Mouse (Mus musculus) CH12.LX (cell line): ENCODE measurements around the gene Cmtm4. TPM values are rescaled to one million over a fixed set of nuclear protein-coding genes. Genes with fewer than 3 reads are reported as not detected.

Experiments
- DNase-seq: peaks from one replicate; pipeline ENCODE4 v3.0.0-alpha.2; 2013; ENCODE audit errors: extremely low read depth
- H3K27ac ChIP-seq: 2 replicates; pipeline ENCODE4 v1.5.1; 2012; ENCODE audit warnings: low read depth, mild to moderate bottlenecking, control low read depth, moderate library complexity; ENCODE audit not compliant: insufficient read depth
- H3K27me3 ChIP-seq: replicated peaks from 2 replicates; pipeline ENCODE3; 2012; ENCODE audit warnings: inconsistent platforms
- H3K36me3 ChIP-seq, 2 experiments: replicated peaks in 1 of 2; 2 replicates each; pipeline versions ENCODE3 to v1.6.1; 2012; ENCODE audit warnings: inconsistent platforms in 1 of 2, low read length in 1 of 2, mild to moderate bottlenecking in 1 of 2, mixed read lengths in 1 of 2, moderate library complexity in 1 of 2; ENCODE audit not compliant: control insufficient read depth in 1 of 2, insufficient read depth in 1 of 2
- H3K4me1 ChIP-seq, 2 experiments: 2 replicates each; pipeline ENCODE4 v1.6.1; 2012; ENCODE audit warnings: inconsistent platforms in 1 of 2, moderate library complexity in 1 of 2; ENCODE audit not compliant: insufficient read depth in 2 of 2, control insufficient read depth in 1 of 2
- H3K4me2 ChIP-seq: 2 replicates; pipeline ENCODE4 v1.6.1; 2012; ENCODE audit warnings: low read depth, mild to moderate bottlenecking, control low read depth; ENCODE audit not compliant: poor library complexity, insufficient read depth, severe bottlenecking
- H3K4me3 ChIP-seq, 3 experiments: fragments of 150-350 bp in 1 of 3; sonication (generic) in 1 of 3; replicated peaks in 1 of 3; 2 replicates each; pipeline versions ENCODE3 to v1.5.1; 2011 to 2012; ENCODE audit warnings: low read depth in 2 of 3, low read length in 2 of 3, mild to moderate bottlenecking in 2 of 3, moderate library complexity in 2 of 3, control low read depth in 1 of 3, improper control_type of control experiment in 1 of 3, inconsistent platforms in 1 of 3, mixed read lengths in 1 of 3; ENCODE audit not compliant: poor library complexity in 1 of 3
- H3K79me2 ChIP-seq: replicated peaks from 2 replicates; pipeline ENCODE4 v1.6.1; 2012; ENCODE audit warnings: mild to moderate bottlenecking, moderate library complexity; ENCODE audit not compliant: control insufficient read depth, poor library complexity, insufficient read depth, severe bottlenecking; ENCODE audit errors: extremely low read depth
- H3K9ac ChIP-seq: 2 replicates; pipeline ENCODE4 v1.6.1; 2012; ENCODE audit warnings: low read depth, mild to moderate bottlenecking, control low read depth, moderate library complexity; ENCODE audit not compliant: insufficient read depth
- H3K9me3 ChIP-seq: replicated peaks from 2 replicates; pipeline ENCODE3; 2012; ENCODE audit warnings: low read length, inconsistent platforms, mixed read lengths
- BHLHE40 ChIP-seq: IDR thresholded peaks from 2 replicates; pipeline ENCODE4 v1.6.1; 2011; ENCODE audit warnings: mild to moderate bottlenecking, low read depth, low read length, improper control_type of control experiment
- EP300 ChIP-seq: IDR thresholded peaks from 2 replicates; pipeline ENCODE4 v1.6.1; 2011; ENCODE audit warnings: low read length, improper control_type of control experiment
- ETS1 ChIP-seq: conservative IDR thresholded peaks from 2 replicates; pipeline ENCODE4 v1.6.1; 2012; ENCODE audit warnings: low read depth, mild to moderate bottlenecking, inconsistent platforms, low read length, improper control_type of control experiment, moderate library complexity
- JUND ChIP-seq: conservative IDR thresholded peaks from 2 replicates; pipeline ENCODE4 v1.6.1; 2011; ENCODE audit warnings: low read depth, low read length, improper control_type of control experiment
- KAT2A ChIP-seq: IDR thresholded peaks from 2 replicates; pipeline ENCODE4 v1.6.1; 2012; ENCODE audit warnings: low read length, improper control_type of control experiment, inconsistent platforms; ENCODE audit not compliant: insufficient replicate concordance
- MAX ChIP-seq: IDR thresholded peaks from 2 replicates; pipeline ENCODE4 v1.6.1; 2011; ENCODE audit warnings: low read length, improper control_type of control experiment
- MYC ChIP-seq: IDR thresholded peaks from 2 replicates; pipeline ENCODE4 v1.6.1; 2011; ENCODE audit warnings: low read depth, mild to moderate bottlenecking, improper control_type of control experiment, low read length
- NRF1 ChIP-seq: IDR thresholded peaks from 2 replicates; pipeline ENCODE4 v1.6.1; 2014; ENCODE audit warnings: low read depth, mild to moderate bottlenecking, inconsistent platforms, low read length, improper control_type of control experiment, moderate library complexity
- PAX5 ChIP-seq: IDR thresholded peaks from 2 replicates; pipeline ENCODE4 v1.6.1; 2012; ENCODE audit warnings: low read length, inconsistent platforms, mixed read lengths
- SMC3 ChIP-seq: IDR thresholded peaks from 2 replicates; pipeline ENCODE4 v1.6.1; 2011; ENCODE audit warnings: low read depth, low read length, improper control_type of control experiment
- TBP ChIP-seq: conservative IDR thresholded peaks from 2 replicates; pipeline ENCODE4 v1.6.1; 2011; ENCODE audit warnings: low read depth, low read length, improper control_type of control experiment
- TCF12 ChIP-seq: IDR thresholded peaks from 2 replicates; pipeline ENCODE4 v1.6.1; 2014; ENCODE audit warnings: low read depth, mild to moderate bottlenecking, inconsistent platforms, low read length, improper control_type of control experiment
- ZC3H11A ChIP-seq: IDR thresholded peaks from 2 replicates; pipeline ENCODE4 v1.6.1; 2012; ENCODE audit warnings: low read depth, mild to moderate bottlenecking, inconsistent platforms, low read length, improper control_type of control experiment
- dilution Hi-C: fragments of 300-500 bp; cut with MboI; formaldehyde crosslinking; loops from 2 replicates; pipeline ENCODE4 v1.14.3; 2020; ENCODE audit warnings: low sequenced_read_pairs; ENCODE audit not compliant: extremely low pct_unique_long_range_greater_than_20kb, extremely low pct_ligation_motif_present
- in situ Hi-C: fragments of 300-500 bp; cut with MboI; formaldehyde crosslinking; loops from 3 replicates; pipeline ENCODE4 v1.14.3; 2019; ENCODE audit warnings: low sequenced_read_pairs, low pct_ligation_motif_present, low pct_unique_long_range_greater_than_20kb, mixed read lengths
- polyA plus RNA-seq: library from polyadenylated mRNA; unstranded; fragments of >175 nt; gene quantifications from 2 replicates; pipeline ENCODE4 v1.2.1, GENCODE M21; 2012; ENCODE audit warnings: low read depth; ENCODE audit not compliant: insufficient read length
- total RNA-seq, 2 experiments: library from RNA; depleted of rRNA; stranded (reverse); fragments of 300-350 nt in 1 of 2; fragments of >200 nt in 1 of 2; gene quantifications; 2 replicates each; pipeline ENCODE4 v1.2.3; 2012 to 2014

Gene Cmtm4
- total and polyA plus RNA-seq, 3 experiments, result 2.3 to 3.0 (median 2.6) TPM

- no peak overlapping the region for H3K4me2 ChIP-seq
- no peaks in the 10 kb centered on the region for H3K27me3 ChIP-seq
- H3K9me3 ChIP-seq, result no peaks in the 10 kb centered on the region
- H3K36me3 ChIP-seq, result no peaks in the 10 kb centered on the region
- no peaks in the 10 kb centered on the region for H3K79me2 ChIP-seq
- dilution Hi-C loops (no loop called here), in situ Hi-C loops (no loop called here)
- TF ChIP-seq EP300 (no peak), MYC (no peak), ETS1 (no peak), TCF12 (no peak), TBP (no peak), MAX (no peak), JUND (no peak), ZC3H11A (no peak)
- DNase-seq, result no peak
- no peak overlapping the region for H3K27ac ChIP-seq
- no peak overlapping the region for H3K4me3 ChIP-seq
- H3K9ac ChIP-seq, result no peak overlapping the region
- peaks cover 13 to 28% of the 10 kb centered on the region in 2 experiments for H3K4me1 ChIP-seq
Observed at GRCm38 (mm10) chr8:104376669-104377068, 18.9 kb downstream of the Cmtm4 start.

- dilution Hi-C loops (no loop called here), in situ Hi-C loops (no loop called here)
- Histone ChIP-seq H3K36me3 (peaks cover 0 to 3% of the 10 kb centered on the region in 2 experiments), H3K79me2 (no peaks in the 10 kb centered on the region), H3K27me3 (no peaks in the 10 kb centered on the region), H3K9me3 (no peaks in the 10 kb centered on the region), H3K27ac (no peak overlapping the region), H3K4me1 (peaks cover 18 to 32% of the 10 kb centered on the region in 2 experiments), H3K4me2 (no peak overlapping the region), H3K9ac (no peak overlapping the region), H3K4me3 (no peak overlapping the region)
- DNase-seq, result no peak
- TF ChIP-seq KAT2A, result no peak
- TF ChIP-seq EP300, result no peak
- no peak for TF ChIP-seq PAX5
- no peak for TF ChIP-seq TBP
- no peak for TF ChIP-seq MYC
- no peak for TF ChIP-seq NRF1
- no peak for TF ChIP-seq BHLHE40
- no peak for TF ChIP-seq SMC3
Observed at GRCm38 (mm10) chr8:104375959-104376358, 19.6 kb downstream of the Cmtm4 start.
